Mouse (Mus musculus): ENCODE results near the gene Gdpd2.

DNA sequence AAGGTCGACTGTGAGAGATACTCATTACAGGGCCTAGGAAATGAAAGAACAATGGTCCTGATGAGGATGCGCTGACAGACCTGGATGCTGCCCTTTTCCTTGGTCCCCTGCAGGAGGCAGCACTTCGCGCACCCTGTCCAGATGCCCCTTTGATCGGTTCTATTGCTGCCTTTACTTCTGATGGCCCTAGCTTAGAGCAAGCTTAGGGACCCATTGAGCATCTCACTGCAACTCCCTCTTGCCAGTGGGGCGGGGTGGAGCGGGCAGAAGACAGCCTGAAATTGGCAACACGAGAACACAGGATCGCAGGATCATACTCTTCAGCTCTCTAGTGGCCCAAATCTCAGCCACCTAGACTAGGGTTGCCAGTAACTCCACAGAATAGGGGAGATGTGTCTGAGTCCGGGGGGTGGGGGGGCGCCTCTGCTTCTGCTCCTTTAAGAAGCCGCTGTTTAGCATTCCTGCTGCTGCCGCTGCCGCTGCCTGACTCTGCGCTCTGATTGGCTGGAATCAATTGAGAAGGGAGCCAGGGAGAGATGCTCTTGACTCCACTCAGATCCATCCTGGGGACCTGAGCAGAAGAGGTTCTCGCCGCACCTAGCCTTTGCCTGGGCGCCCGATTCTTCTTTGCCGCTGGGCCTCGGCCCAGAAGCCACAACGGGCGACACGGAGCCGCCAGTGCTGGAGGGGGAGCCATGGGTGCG, 37.7 kb downstream of the Gdpd2 start, which contains the start of gene Dlg3:
- TF ChIP-seq MYB (IDR thresholded peaks at IDR 0.05; ENCODE audit: low read depth, low read length) (no peak), CTCF (IDR thresholded peaks at IDR 0.05 in 2 of 3, conservative IDR thresholded peaks at IDR 0.05 in 1 of 3; ENCODE audit: control insufficient read depth in 1 of 3, insufficient read depth in 1 of 3, low read depth in 2 of 3, low read length in 3 of 3, poor library complexity in 1 of 3, severe bottlenecking in 1 of 3) (no peak)
